Mouse (Mus musculus) intestine, postnatal 0 days (tissue): ENCODE data around the gene 2700097O09Rik. TPM values are rescaled to one million over a fixed set of nuclear protein-coding genes. Genes with fewer than 3 reads are reported as not detected.

Source experiments
- ATAC-seq: fragments of 200-750 bp; cut with Nextera tagmentation; 2 replicates; pipeline ENCODE4 v1.8.0; 2017; ENCODE audit warnings: mild to moderate bottlenecking, moderate TSS enrichment, moderate library complexity
- H3K27ac ChIP-seq: fragments of 300-500 bp; sonication (generic); 2 replicates; pipeline ENCODE4 v1.5.1; 2014; ENCODE audit warnings: mild to moderate bottlenecking, low read depth, low read length, moderate library complexity
- H3K27me3 ChIP-seq: fragments of 300-500 bp; sonication (generic); replicated peaks from 2 replicates; pipeline ENCODE4 v1.6.1; 2014; ENCODE audit warnings: low read length, mixed read lengths; ENCODE audit not compliant: control insufficient read depth, insufficient read depth
- H3K36me3 ChIP-seq: fragments of 300-500 bp; sonication (generic); 2 replicates; pipeline ENCODE4 v1.6.1; 2014; ENCODE audit warnings: mild to moderate bottlenecking, moderate library complexity; ENCODE audit not compliant: control insufficient read depth, insufficient read depth
- H3K4me1 ChIP-seq: fragments of 300-500 bp; sonication (generic); replicated peaks from 2 replicates; pipeline ENCODE4 v1.6.1; 2014; ENCODE audit warnings: antibody characterized with exemption, low read length, mixed read lengths; ENCODE audit not compliant: control insufficient read depth, insufficient read depth
- H3K4me2 ChIP-seq: fragments of 300-500 bp; sonication (generic); replicated peaks from 2 replicates; pipeline ENCODE4 v1.6.1; 2014; ENCODE audit warnings: low read depth, mild to moderate bottlenecking, moderate library complexity
- H3K4me3 ChIP-seq: fragments of 300-500 bp; sonication (generic); 2 replicates; pipeline ENCODE4 v1.5.1; 2014; ENCODE audit warnings: low read depth, low read length
- H3K9ac ChIP-seq: fragments of 300-500 bp; sonication (generic); 2 replicates; pipeline ENCODE4 v1.6.1; 2014; ENCODE audit warnings: mild to moderate bottlenecking, low read depth, low read length
- H3K9me3 ChIP-seq: fragments of 300-500 bp; sonication (generic); 2 replicates; pipeline ENCODE4 v1.6.1; 2016; ENCODE audit warnings: mixed run types; ENCODE audit not compliant: control insufficient read depth
- CTCF ChIP-seq: sonication (generic); IDR thresholded peaks from 2 replicates; pipeline ENCODE4 v1.5.1; 2016; ENCODE audit warnings: low read depth, mild to moderate bottlenecking, control low read depth, antibody characterized with exemption, moderate library complexity
- WGBS: fragments of 180-500 bp; shearing (Covaris S2); extraction: QIAGEN DNeasy Blood & Tissue Kit; methylation state at CpG from one replicate; pipeline ENCODE4 v1.1.7; 2014; 5-methylcytosine and 5-hydroxymethylcytosine counted together
- polyA plus RNA-seq: library from polyadenylated mRNA; unstranded; fragments of >200 nt; fragmentation: Nextera tagmentation; extraction: Ambion mirVana; gene quantifications from 2 replicates; pipeline ENCODE4 v1.2.1, GENCODE M21; 2015

The 2700097O09Rik gene
- polyA plus RNA-seq, 1 experiment from 2014 or later, result 10.1 TPM

DNA sequence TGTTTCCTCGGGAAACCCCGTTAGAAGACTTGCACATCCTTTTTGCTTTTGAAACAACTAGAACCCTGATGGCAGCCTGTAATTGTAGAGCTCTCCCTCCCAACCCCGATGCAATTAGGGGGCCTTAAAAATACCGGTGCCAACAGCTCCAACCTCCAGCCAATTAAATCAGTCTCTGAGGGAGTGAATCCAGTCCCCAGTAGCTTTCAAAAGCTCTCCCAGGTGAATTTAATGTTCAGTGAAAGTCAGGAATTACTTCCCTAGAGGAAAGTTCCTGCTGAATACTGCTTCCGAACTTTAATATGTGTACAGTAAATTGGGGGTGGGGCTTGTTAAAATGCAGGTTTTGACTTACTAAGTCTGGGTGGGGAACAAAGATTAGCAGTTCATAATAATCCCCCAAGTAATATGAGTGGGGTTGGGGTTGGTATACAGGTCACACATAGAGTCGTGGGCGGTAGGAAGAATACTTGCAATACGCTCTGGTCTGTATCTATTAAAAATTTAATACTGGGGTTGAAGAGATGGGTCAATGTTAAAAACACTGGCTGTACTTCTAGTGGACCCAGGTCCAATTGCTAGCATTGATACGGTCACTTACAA, 62.7 kb downstream of the 2700097O09Rik start:
- Histone ChIP-seq H3K9ac (no peak overlapping the region), H3K9me3 (no peaks in the 10 kb centered on the region), H3K27ac (no peak overlapping the region), H3K4me3 (no peak overlapping the region), H3K4me1 (no peaks in the 10 kb centered on the region), H3K4me2 (no peak overlapping the region), H3K36me3 (no peaks in the 10 kb centered on the region), H3K27me3 (no peaks in the 10 kb centered on the region)
- TF ChIP-seq CTCF, result no peak
- no peak for ATAC-seq
- WGBS, result 79% methylated on average over 9 of the region's 9 CpGs

GRCm38 (mm10) chr12:55016339-55017118, 63.4 kb downstream of the 2700097O09Rik start:
- H3K9ac ChIP-seq, result no peak overlapping the region
- H3K9me3 ChIP-seq, result no peaks in the 10 kb centered on the region
- WGBS, result 70% methylated on average over 8 of the region's 8 CpGs
- no peaks in the 10 kb centered on the region for H3K27me3 ChIP-seq
- H3K27ac ChIP-seq, result no peak overlapping the region
- no peak for ATAC-seq
- no peaks in the 10 kb centered on the region for H3K4me1 ChIP-seq
- no peaks in the 10 kb centered on the region for H3K36me3 ChIP-seq
- no peak overlapping the region for H3K4me2 ChIP-seq
- no peak overlapping the region for H3K4me3 ChIP-seq
- TF ChIP-seq CTCF, result no peak

GRCm38 (mm10) chr12:55015428-55015827, 64.5 kb downstream of the 2700097O09Rik start:
- WGBS, result 85% methylated on average over 5 of the region's 5 CpGs
- no peak for TF ChIP-seq CTCF
- no peak overlapping the region for H3K4me2 ChIP-seq

GRCm38 (mm10) chr12:55013626-55014398, 66.1 kb downstream of the 2700097O09Rik start, which contains the start of gene Baz1a:
Baz1a (minus strand) TSS chr12:55014348.
- Histone ChIP-seq H3K4me1 (no peaks in the 10 kb centered on the region), H3K4me2 (no peak within 1 kb of the TSS), H3K9me3 (no peaks in the 10 kb centered on the region), H3K27ac (no peak within 1 kb of the TSS), H3K4me3 (no peak within 1 kb of the TSS), H3K36me3 (no peaks in the 10 kb centered on the region), H3K27me3 (no peaks in the 10 kb centered on the region), H3K9ac (no peak within 1 kb of the TSS)
- WGBS, result 83% methylated on average over 6 of the region's 6 CpGs
- no peak for TF ChIP-seq CTCF
- no peak for ATAC-seq

More at GRCm38 (mm10) chr12:55015428-55015827, 64.5 kb downstream of the 2700097O09Rik start:
- Histone ChIP-seq H3K27ac (no peak overlapping the region), H3K36me3 (no peaks in the 10 kb centered on the region), H3K4me3 (no peak overlapping the region), H3K27me3 (no peaks in the 10 kb centered on the region), H3K9me3 (no peaks in the 10 kb centered on the region), H3K9ac (no peak overlapping the region), H3K4me1 (no peaks in the 10 kb centered on the region)
- ATAC-seq, result no peak

GRCm38 (mm10) chr12:55013031-55013430, 66.9 kb downstream of the 2700097O09Rik start:
- H3K4me1 ChIP-seq, result no peaks in the 10 kb centered on the region
- H3K27ac ChIP-seq, result no peak overlapping the region
- no peak overlapping the region for H3K9ac ChIP-seq
- H3K9me3 ChIP-seq, result no peaks in the 10 kb centered on the region
- TF ChIP-seq CTCF, result no peak
- H3K27me3 ChIP-seq, result no peaks in the 10 kb centered on the region
- no peak for ATAC-seq
- no peak overlapping the region for H3K4me3 ChIP-seq
- 87% methylated on average over 1 of the region's 1 CpGs for WGBS
- H3K36me3 ChIP-seq, result no peaks in the 10 kb centered on the region
- H3K4me2 ChIP-seq, result no peak overlapping the region
